Mouse (Mus musculus): ENCODE measurements at regions not wholly inside any gene's neighbourhood (a gene's known extent, or its start where the extent isn't known, plus 50 kb on each side); places are given as distances from the start of the nearest gene placed in this dataset.

DNA sequence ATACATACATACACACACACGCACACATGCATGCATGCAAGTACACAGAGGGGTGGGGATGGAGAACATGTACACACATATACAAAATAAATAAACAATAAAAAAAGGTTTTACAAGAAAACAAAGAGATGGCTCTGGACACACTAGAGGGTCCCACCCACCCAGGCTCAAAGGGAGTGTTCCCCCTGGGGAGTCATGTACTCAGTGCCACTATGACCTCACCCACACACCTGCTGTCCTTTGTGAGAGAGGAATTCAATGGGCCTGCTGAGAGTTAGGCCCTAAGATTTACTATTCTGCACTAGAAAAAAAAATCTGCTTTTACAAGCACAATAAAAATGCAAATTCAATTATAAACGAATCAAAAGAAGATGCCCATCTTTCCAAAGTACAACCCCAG, 214.2 kb upstream of the Zdhhc25 start:
- no peak for TF ChIP-seq POLR2A (IDR thresholded peaks at IDR 0.05; ENCODE audit: borderline replicate concordance, control insufficient read depth, low read depth, low read length)
- no peak for TF ChIP-seq CTCF (IDR thresholded peaks at IDR 0.05; ENCODE audit: control insufficient read depth, insufficient read depth, low read length)

Data from bone marrow, adult 2 months (tissue).